Mouse (Mus musculus) MEL-GATA-1-ER (cell line): ENCODE data around the gene Fbxw17.
"Not testable (repeated sequence)": the region's sequence is repeated elsewhere in the genome, so short reads cannot be mapped to it uniquely, and the experiment has no call there.

Experiments
- DNase-seq: peaks from one replicate; pipeline ENCODE4 v3.0.0-alpha.2; 2012; ENCODE audit warnings: low read depth; ENCODE audit errors: extremely low read depth

Fbxw17 gene

DNA sequence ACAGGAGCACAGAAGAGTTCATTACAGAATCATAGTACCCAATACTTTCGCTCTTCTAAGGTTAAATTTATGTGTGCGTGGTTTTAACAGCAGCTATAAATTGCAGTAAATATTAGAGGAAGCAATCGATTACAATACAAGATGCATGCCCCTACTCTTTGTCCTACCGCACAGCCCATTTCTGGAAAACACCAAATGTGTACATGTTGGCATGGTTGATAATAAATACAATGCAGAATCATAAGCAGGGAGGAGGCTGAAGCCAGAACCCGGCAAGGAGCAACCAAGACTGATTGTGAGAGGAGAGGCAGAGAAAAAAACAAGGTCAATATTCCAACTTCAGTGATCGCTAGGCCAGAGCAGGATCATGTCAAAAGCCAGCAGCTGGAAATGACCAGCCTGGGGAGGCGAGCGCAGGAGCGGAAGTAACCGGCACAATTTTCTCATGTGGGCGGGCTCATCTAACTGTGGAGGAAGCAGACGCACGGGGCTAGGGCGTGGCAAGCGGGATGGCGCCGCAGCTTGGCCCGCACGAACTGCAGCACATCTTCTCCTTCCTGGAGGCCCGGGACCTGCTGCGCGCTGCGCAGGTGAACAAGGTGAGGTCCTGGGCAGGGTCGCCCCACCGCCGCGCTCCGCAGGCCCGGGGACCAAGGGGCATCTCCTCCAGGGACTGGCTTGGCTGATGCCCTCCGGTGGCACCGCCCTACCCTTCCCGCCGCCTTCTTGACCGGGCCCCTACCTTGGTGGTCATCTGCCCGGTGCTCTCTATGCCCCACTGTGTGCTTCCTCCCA, at the start of gene Fbxw17:
Gene Fbxw17 (plus strand): TSS at position 476 of the 795 bp plus-strand sequence.
- no peak for DNase-seq

- DNase-seq = not testable (repeated sequence)
Measured at GRCm38 (mm10) chr13:50372934-50373705, 44.5 kb upstream of the Fbxw17 start.

- DNase-seq = not testable (repeated sequence)
Measured at GRCm38 (mm10) chr13:50389146-50389545, 28.5 kb upstream of the Fbxw17 start.

- no peak for DNase-seq
Measured at GRCm38 (mm10) chr13:50418421-50418820, 757 bp downstream of the Fbxw17 start.

DNA sequence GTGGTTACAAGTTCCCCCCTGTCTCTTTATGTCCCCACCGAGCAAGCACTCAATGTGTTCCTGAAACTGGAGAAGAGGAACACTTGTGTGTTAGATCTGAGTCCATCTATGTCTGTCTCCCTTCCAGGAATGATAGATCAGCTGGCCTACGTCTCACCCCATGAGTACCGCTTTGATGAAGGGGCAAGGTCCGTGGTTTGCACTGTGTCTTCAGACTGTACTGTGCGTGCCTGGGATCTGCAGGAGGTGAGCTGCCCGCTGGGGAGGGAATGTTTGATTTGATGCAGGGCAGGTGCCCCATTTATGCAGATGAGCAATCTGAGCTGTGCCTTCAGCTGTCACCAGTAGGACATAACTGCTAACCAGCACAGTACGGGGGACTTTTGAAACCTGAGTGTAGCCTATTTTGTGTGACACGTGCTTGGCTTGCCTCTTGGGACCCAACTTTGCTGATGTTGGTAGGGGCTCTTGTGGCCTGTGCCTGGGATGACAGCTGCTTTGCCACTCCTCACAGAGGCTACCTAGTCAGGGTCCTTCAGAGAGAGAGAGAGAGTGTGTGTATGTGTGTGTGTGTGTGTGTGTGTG, 6.1 kb downstream of the Fbxw17 start:
- no peak for DNase-seq

DNA sequence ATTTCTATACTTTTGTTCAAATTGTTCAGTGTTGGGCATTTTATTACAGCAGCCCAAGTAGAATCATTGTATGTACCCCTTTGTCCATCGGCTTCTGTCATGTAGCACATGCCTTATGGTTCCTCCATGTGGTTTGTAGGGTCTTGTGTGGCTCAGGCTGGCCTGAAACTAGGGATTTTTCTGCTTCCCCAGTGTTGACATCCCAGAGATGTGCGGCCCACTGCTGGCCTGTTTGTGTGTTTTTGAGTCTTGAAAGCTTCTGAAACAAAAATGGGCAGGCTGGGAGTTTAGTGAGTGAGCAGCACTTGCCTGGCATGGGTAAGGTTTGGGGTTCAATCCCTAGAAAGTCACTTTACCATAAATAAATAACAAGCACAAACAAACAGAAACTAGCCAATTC, 6.9 kb downstream of the Fbxw17 start:
- DNase-seq = no peak

DNA sequence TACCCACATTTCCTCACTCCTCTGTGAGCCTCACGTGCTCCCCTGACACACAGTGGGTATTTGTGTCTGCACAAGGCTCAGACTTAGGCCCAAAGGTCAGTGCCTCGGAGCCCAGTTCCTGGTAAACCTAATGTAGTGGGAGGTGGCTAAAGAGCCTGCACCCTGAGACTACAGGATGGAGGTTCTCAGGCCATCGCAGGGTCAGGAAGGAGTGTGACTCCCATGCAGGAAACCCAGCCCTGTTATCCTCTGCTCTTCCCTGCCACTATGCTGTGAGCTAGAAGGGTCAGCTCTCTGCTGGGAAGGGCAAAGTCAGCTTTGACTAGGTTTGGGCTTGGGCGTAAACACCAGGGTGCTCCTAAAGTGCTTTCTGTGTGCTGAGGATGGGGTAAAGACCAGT, 9.0 kb downstream of the Fbxw17 start:
- no peak for DNase-seq

GRCm38 (mm10) chr13:50443812-50444211, 26.1 kb downstream of the Fbxw17 start, which contains the start of gene Gm47429:
Gene Gm47429, minus strand, starts transcription at chr13:50443912.
- no peak for DNase-seq

DNA sequence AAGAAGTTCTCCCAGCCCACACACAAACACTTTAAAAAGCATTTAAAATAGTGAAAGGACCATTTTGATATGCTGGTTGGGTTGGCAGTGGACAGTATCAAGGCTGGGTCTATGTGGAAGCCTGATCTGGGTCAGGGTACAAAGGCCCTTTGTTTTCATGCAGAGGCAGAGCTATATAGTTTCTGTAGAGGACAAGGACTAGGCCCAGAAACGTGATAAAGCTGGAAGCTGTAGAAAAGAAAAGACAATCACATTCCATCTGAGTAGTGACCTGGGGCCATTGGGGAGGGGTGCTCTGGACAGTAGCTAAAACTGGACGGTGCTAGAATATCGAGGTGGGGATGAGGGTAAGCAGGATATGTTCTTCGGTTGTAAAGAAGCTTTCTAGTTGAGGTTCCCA, 27.6 kb downstream of the Fbxw17 start:
- DNase-seq = no peak

DNA sequence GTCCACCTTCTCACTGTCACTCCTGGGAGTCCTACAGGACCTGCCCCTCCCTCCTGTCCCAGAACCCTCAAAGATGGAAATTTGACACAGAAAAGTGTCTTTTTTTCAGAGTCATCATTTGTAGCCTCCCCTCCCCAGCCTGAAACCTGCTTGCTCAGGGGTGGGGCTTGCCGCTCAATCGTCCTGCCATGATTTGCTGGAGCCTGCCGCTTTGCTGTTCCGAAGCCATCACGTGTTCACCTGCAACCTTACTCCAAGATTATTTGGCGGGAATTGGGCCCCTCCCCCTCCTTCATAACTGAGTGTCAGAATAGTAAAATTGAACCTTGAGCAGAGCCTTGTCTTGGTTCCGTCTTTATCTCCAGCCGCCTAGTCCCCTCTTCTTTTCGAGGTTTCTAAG, 34.6 kb downstream of the Fbxw17 start:
- not testable (repeated sequence) for DNase-seq

DNA sequence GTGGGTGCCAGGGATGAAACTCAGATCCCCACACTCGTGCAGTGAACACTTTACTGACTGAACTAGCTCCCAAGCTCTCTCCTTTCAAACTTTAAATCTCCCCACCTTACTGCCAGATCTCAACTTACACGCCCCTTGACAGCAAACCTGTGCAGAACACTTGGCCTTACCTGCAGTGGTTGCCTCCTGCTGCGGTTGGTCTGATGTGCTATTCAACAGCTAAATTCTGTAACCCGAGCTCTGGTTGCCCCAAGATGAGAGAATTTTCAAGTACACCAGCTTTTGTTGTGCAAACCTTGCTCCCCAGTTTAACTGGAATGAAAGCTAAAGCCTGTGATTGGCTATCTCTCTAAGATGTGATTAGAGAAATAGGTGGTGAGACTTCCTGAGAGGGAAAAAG, 35.8 kb downstream of the Fbxw17 start:
- DNase-seq = no peak

DNA sequence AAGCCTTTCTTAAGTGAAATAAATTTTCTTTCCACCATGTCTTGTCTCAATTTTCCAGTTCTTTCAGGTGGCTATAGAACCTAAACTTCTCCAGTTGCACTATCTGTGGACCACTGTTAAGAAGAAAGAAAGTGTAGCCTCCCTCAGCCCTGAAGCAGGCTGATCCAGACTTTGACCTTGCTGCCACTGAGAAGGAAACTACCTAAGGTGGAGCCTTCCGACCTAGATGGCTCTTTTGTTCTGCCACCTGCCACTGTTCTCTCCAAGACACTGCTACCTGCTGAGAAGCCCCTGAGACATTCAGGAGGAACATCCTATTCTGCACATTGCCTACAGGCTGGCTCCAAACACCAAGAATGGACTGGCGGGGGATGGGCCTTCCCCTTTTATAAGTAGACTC, 42.8 kb downstream of the Fbxw17 start:
- DNase-seq = not testable (repeated sequence)

DNA sequence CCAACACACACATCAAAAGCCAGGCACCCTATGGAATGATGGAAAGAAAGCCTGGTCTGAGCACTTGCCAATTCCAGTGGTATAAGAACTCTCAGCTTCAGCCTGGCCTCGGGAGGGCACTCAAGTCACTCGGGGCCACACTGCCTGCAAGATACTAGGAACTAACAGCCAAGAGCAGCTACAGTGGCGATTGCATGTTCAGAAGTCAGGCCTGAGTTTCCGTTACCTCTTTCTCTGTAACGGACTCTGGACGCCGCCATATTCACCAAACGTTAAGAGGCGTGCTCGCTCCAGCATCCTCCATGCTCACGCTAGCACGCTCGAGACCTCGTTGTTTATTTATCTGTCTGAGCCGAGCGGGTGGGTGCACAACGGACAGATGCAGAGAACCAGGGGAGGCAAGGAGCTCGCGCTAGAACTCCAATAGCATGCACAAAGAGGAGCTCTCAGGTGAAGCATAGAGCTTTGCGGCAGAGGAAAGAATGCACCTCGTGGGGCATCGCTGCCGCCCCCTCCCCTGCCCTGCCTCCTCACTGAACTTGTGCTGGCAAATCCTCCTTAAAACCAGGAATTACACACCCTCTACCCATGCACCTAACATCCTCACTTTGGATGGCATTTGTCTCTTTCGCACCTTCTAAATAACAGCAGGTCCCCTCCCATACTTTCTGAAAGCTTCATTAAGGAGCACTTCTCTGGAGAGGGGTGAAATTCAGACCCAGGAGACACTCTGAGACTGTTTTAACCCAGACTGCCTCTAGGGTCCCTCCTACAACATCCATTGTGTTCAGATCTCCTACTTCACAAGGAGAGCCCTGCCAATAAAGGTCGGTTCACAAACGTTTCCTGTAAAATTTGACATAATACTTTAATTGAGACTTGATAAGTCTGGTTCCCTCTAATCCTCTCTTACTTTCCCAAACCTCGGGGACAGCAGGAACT, 47.2 kb downstream of the Fbxw17 start:
- DNase-seq = no peak

DNA sequence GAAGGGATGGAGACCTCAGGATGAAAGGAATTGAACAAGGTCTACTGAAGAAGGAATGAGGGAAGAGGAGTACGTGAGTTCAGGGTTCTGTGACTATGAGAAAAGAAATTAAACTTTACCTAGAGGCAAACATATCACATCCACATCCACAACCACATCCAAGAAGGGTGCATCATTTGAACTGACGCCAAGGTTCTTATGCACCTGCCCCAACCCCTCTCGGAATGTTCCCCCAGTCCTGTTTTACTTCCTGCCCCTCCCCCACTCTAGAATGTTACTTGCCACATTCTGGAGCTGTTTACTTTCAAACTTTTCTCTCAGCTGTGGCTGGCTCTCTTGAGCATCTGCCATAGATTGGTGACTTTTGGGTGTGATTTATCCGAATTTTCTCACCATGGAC, 49.3 kb downstream of the Fbxw17 start, which contains the start of gene Nutm2:
Gene Nutm2 (plus strand): TSS at position 301 of the 400 bp plus-strand sequence.
- no peak for DNase-seq
